8 mouse cellular contexts compared by ENCODE assay signal in genomic region chr17:70872094-70872929, GRCm38 (mm10). TPM values are rescaled to one million over a fixed set of nuclear protein-coding genes. Genes with fewer than 3 reads are reported as not detected.
DNase-seq lines count a peak whose midpoint lies in the region; ATAC-seq lines count a peak whose summit lies in the region.

No protein-coding gene starts in this region.

- WGBS in kidney, embryonic 16.5 days, result 34% methylated on average over 14 of the region's 14 CpGs
- 5% methylated on average over 14 of the region's 14 CpGs for WGBS in midbrain, embryonic 11.5 days

- no peaks in the 10 kb centered on the region for H3K27me3 ChIP-seq in kidney, embryonic 16.5 days (ENCODE audit: insufficient read depth, low read length)
- H3K27me3 ChIP-seq in midbrain, embryonic 11.5 days (ENCODE audit: control insufficient read depth, insufficient read depth, low read length), result no peaks in the 10 kb centered on the region

- peak; percentile 52; the same call in 1 of the 2 replicates for ATAC-seq in kidney, embryonic 16.5 days (ENCODE audit: low FRiP score, low TSS enrichment)
- peak; percentile 94 for ATAC-seq in midbrain, embryonic 11.5 days (ENCODE audit: low FRiP score)
- no peak for ATAC-seq in erythroid progenitor cell, adult 5-6 weeks (replicated peaks; ENCODE audit: low FRiP score, poor library complexity, severe bottlenecking)

- H3K4me1 ChIP-seq in kidney, embryonic 16.5 days (ENCODE audit: insufficient read depth, low read length), result no peaks in the 10 kb centered on the region
- peaks cover 22% of the 10 kb centered on the region for H3K4me1 ChIP-seq in midbrain, embryonic 11.5 days (ENCODE audit: control insufficient read depth, insufficient read depth, low read length)

- no peak overlapping the region for H3K27ac ChIP-seq in kidney, embryonic 16.5 days (ENCODE audit: low read length)
- H3K27ac ChIP-seq in midbrain, embryonic 11.5 days (ENCODE audit: low read depth, low read length), result peak overlapping the region; percentile 93

- no peak for DNase-seq in kidney, postnatal 36 days
- peak; percentile 92 for DNase-seq in R1 (ENCODE audit: low read depth, low spot score)
- peak; percentile 68 for DNase-seq in forelimb bud, embryonic 11.5 days (ENCODE audit: low read depth, low spot score)
- peak; percentile 96 for DNase-seq in midbrain, embryonic 11.5 days (ENCODE audit: low spot score, missing footprints)
- no peak for DNase-seq in testis, postnatal 14 days (ENCODE audit: low spot score)
- no peak for DNase-seq in c-Kit-positive CD71-positive TER-119-positive erythroid progenitor cells, embryonic 14.5 days (ENCODE audit: low spot score)

- peak overlapping the region; percentile 41; the same call in 1 of the 2 replicates for H3K4me2 ChIP-seq in kidney, embryonic 16.5 days (replicated peaks; ENCODE audit: low read depth, low read length)
- H3K4me2 ChIP-seq in midbrain, embryonic 11.5 days, result peak overlapping the region; percentile 57

- H3K36me3 ChIP-seq in kidney, embryonic 16.5 days (ENCODE audit: insufficient read depth, low read length), result no peaks in the 10 kb centered on the region
- H3K36me3 ChIP-seq in midbrain, embryonic 11.5 days (ENCODE audit: control insufficient read depth, insufficient read depth, low read length), result no peaks in the 10 kb centered on the region

- no peak overlapping the region for H3K4me3 ChIP-seq in kidney, embryonic 16.5 days (ENCODE audit: low read length)
- H3K4me3 ChIP-seq in midbrain, embryonic 11.5 days (ENCODE audit: low read depth, low read length), result peak overlapping the region; percentile 6

- no peaks in the 10 kb centered on the region for H3K9me3 ChIP-seq in kidney, embryonic 16.5 days (ENCODE audit: low read length)
- H3K9me3 ChIP-seq in midbrain, embryonic 11.5 days (ENCODE audit: control insufficient read depth, low read length), result no peaks in the 10 kb centered on the region

- no peak overlapping the region for H3K9ac ChIP-seq in kidney, embryonic 16.5 days (replicated peaks; ENCODE audit: low read length)
- H3K9ac ChIP-seq in midbrain, embryonic 11.5 days (ENCODE audit: low read length), result peak overlapping the region; percentile 37

RNA-seq across cellular contexts. Expression of gene Tgif1, which starts 19.0 kb away (rescaled TPM):
- polyA plus RNA-seq in kidney, embryonic 16.5 days (2015; fragmentation: Nextera tagmentation; extraction: Ambion mirVana), result 90.4 and 93.7 TPM in 2 replicates
- polyA plus RNA-seq in midbrain, embryonic 11.5 days (2014; fragmentation: Nextera tagmentation; extraction: Ambion mirVana), result 53.0 and 58.4 TPM in 2 replicates
- total RNA-seq in erythroid progenitor cell, adult 5-6 weeks (2015; ENCODE audit: low replicate concordance), result 17.6 and 34.6 TPM in 2 replicates
- total RNA-seq in erythroid progenitor cell, adult 5-6 weeks (2017; ENCODE audit: low replicate concordance), result 1.8 and 4.2 TPM in 2 replicates

Comparison
In these comparisons a context has a peak if more than half of its experiments do, and no peak if none do; other contexts are left out.
1. DNase-seq: peak in R1 (single experiment), forelimb bud, embryonic 11.5 days (single experiment) and midbrain, embryonic 11.5 days (single experiment); none in kidney, postnatal 36 days (0 of 2), testis, postnatal 14 days (single experiment) and c-Kit-positive CD71-positive TER-119-positive erythroid progenitor cells, embryonic 14.5 days (single experiment).